ENCODE assay signal across 28 mouse cellular contexts in the genomic region with DNA sequence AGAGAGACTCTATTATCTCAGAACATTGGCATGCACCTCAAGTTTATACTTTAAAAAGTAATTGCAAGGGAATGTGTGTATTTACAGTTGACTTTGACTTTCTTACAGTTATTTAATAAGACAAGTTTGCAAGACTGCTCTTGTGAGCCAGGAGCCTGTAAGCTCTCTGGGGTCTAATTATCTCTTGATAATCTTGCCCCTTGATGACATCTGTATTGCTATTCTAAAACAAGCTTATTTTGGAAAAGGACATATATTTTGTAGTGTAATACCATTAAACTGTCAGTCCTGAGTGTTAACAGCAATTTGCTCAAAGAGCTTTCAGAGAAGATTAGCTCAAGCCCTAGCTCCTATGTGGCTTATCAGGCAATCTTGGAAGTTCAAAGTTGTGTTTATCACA.
DNase-seq lines count a peak whose midpoint lies in the region; ATAC-seq and TF ChIP-seq lines count a peak whose summit lies in the region.
"Had no signal": no experiment of that assay in that cellular context is flagged by ENCODE, and none has a peak within 500 bp of the region (broad histone marks: within the 10 kb centered on the region; RNA-seq: fewer than 3 reads in every experiment).

No protein-coding gene starts in this region.

- H3K4me1 ChIP-seq in embryonic facial prominence, embryonic 11.5 days (ENCODE audit: control insufficient read depth, insufficient read depth, low read length): no peaks in the 10 kb centered on the region
- no peaks in the 10 kb centered on the region for H3K4me1 ChIP-seq in embryonic facial prominence, embryonic 10.5 days
- H3K4me1 ChIP-seq in kidney, postnatal 0 days (replicated peaks; ENCODE audit: insufficient read depth, low read length): no peaks in the 10 kb centered on the region
- H3K4me1 ChIP-seq in embryonic facial prominence, embryonic 14.5 days (ENCODE audit: control insufficient read depth, insufficient read depth, low read length): no peaks in the 10 kb centered on the region
- no peaks in the 10 kb centered on the region for H3K4me1 ChIP-seq in forebrain, postnatal 0 days (ENCODE audit: insufficient read depth)
- no peaks in the 10 kb centered on the region for H3K4me1 ChIP-seq in stomach, postnatal 0 days (replicated peaks; ENCODE audit: control insufficient read depth, insufficient read depth)
- H3K4me1 ChIP-seq: embryonic facial prominence, embryonic 12.5 days; hindbrain, embryonic 10.5 days; intestine, embryonic 15.5 days; megakaryocyte, embryonic 14.5 days; midbrain, embryonic 13.5 days had no signal

- peak; percentile 15 for DNase-seq in embryonic facial prominence, embryonic 11.5 days (ENCODE audit: low spot score)
- no peak for DNase-seq in embryonic facial prominence, embryonic 10.5 days (ENCODE audit: low spot score)
- peak; percentile 58 for DNase-seq in kidney, postnatal 0 days (ENCODE audit: low spot score)
- DNase-seq in kidney, postnatal 4 days: no peak
- DNase-seq in embryonic facial prominence, embryonic 14.5 days (ENCODE audit: low spot score): peak; percentile 30
- DNase-seq in forebrain, postnatal 0 days: no peak
- no peak for DNase-seq in stomach, postnatal 0 days (ENCODE audit: low spot score)
- DNase-seq: adrenal gland, postnatal 25 days; cerebellum, adult 18-20 months; cerebellum, postnatal 10 days; gastrocnemius, postnatal 14 days; heart, postnatal 14 days; kidney, adult 2 months; layer of hippocampus, adult 9-11 months; lung, postnatal 4 days; right cerebral cortex, adult 18-20 months; spleen, adult 18-20 months; thymus, adult 18-20 months; thymus, postnatal 25 days had no signal

- TF ChIP-seq EP300 in stomach, postnatal 0 days (optimal IDR thresholded peaks at IDR 0.05): no peak

- no peak overlapping the region for H3K4me2 ChIP-seq in embryonic facial prominence, embryonic 11.5 days (ENCODE audit: low read depth, low read length)
- no peak overlapping the region for H3K4me2 ChIP-seq in kidney, postnatal 0 days (ENCODE audit: low read length)
- no peak overlapping the region for H3K4me2 ChIP-seq in embryonic facial prominence, embryonic 14.5 days (ENCODE audit: low read depth, low read length)
- H3K4me2 ChIP-seq in forebrain, postnatal 0 days (ENCODE audit: low read depth): no peak overlapping the region
- no peak overlapping the region for H3K4me2 ChIP-seq in stomach, postnatal 0 days (replicated peaks; ENCODE audit: low read depth)
- H3K4me2 ChIP-seq: embryonic facial prominence, embryonic 12.5 days; intestine, embryonic 15.5 days; liver, embryonic 11.5 days; midbrain, embryonic 13.5 days had no signal

- TF ChIP-seq CTCF in kidney, postnatal 0 days (IDR thresholded peaks at IDR 0.05; ENCODE audit: low read depth): no peak
- TF ChIP-seq CTCF in forebrain, postnatal 0 days (IDR thresholded peaks at IDR 0.05; ENCODE audit: low read depth): no peak
- no peak for TF ChIP-seq CTCF in stomach, postnatal 0 days (IDR thresholded peaks at IDR 0.05; ENCODE audit: low read depth)

- H3K9ac ChIP-seq in embryonic facial prominence, embryonic 11.5 days (replicated peaks; ENCODE audit: low read length): no peak overlapping the region
- H3K9ac ChIP-seq in kidney, postnatal 0 days (ENCODE audit: low read depth, low read length): no peak overlapping the region
- no peak overlapping the region for H3K9ac ChIP-seq in embryonic facial prominence, embryonic 14.5 days (ENCODE audit: low read depth, low read length)
- no peak overlapping the region for H3K9ac ChIP-seq in forebrain, postnatal 0 days
- H3K9ac ChIP-seq in stomach, postnatal 0 days (ENCODE audit: low read length): no peak overlapping the region
- H3K9ac ChIP-seq: embryonic facial prominence, embryonic 12.5 days; intestine, embryonic 15.5 days; midbrain, embryonic 13.5 days had no signal

- no peak overlapping the region for H3K27ac ChIP-seq in embryonic facial prominence, embryonic 11.5 days (replicated peaks; ENCODE audit: low read depth, low read length)
- H3K27ac ChIP-seq in embryonic facial prominence, embryonic 10.5 days (replicated peaks): no peak overlapping the region
- H3K27ac ChIP-seq in kidney, postnatal 0 days: no peak overlapping the region
- no peak overlapping the region for H3K27ac ChIP-seq in embryonic facial prominence, embryonic 14.5 days (replicated peaks; ENCODE audit: low read depth, low read length)
- H3K27ac ChIP-seq in forebrain, postnatal 0 days (ENCODE audit: low read depth, low read length): no peak overlapping the region
- no peak overlapping the region for H3K27ac ChIP-seq in stomach, postnatal 0 days (replicated peaks)
- H3K27ac ChIP-seq: embryonic facial prominence, embryonic 12.5 days; hindbrain, embryonic 10.5 days; hindbrain, postnatal 0 days; intestine, embryonic 15.5 days; midbrain, embryonic 13.5 days had no signal

- H3K36me3 ChIP-seq in embryonic facial prominence, embryonic 11.5 days (replicated peaks; ENCODE audit: control insufficient read depth, insufficient read depth, low read depth, low read length): no peaks in the 10 kb centered on the region
- H3K36me3 ChIP-seq in embryonic facial prominence, embryonic 10.5 days (replicated peaks): no peaks in the 10 kb centered on the region
- no peaks in the 10 kb centered on the region for H3K36me3 ChIP-seq in kidney, postnatal 0 days (ENCODE audit: insufficient read depth, low read length)
- no peaks in the 10 kb centered on the region for H3K36me3 ChIP-seq in embryonic facial prominence, embryonic 14.5 days (ENCODE audit: control insufficient read depth, insufficient read depth, low read length)
- no peaks in the 10 kb centered on the region for H3K36me3 ChIP-seq in forebrain, postnatal 0 days (ENCODE audit: insufficient read depth)
- H3K36me3 ChIP-seq in stomach, postnatal 0 days (ENCODE audit: control insufficient read depth, insufficient read depth, low read length): no peaks in the 10 kb centered on the region
- H3K36me3 ChIP-seq: embryonic facial prominence, embryonic 12.5 days; hindbrain, embryonic 10.5 days; intestine, embryonic 15.5 days; midbrain, embryonic 13.5 days had no signal

- no peaks in the 10 kb centered on the region for H3K9me3 ChIP-seq in embryonic facial prominence, embryonic 11.5 days (replicated peaks; ENCODE audit: control insufficient read depth, low read length)
- no peaks in the 10 kb centered on the region for H3K9me3 ChIP-seq in embryonic facial prominence, embryonic 10.5 days
- no peaks in the 10 kb centered on the region for H3K9me3 ChIP-seq in kidney, postnatal 0 days (replicated peaks; ENCODE audit: low read length)
- H3K9me3 ChIP-seq in embryonic facial prominence, embryonic 14.5 days (ENCODE audit: control insufficient read depth, low read length): no peaks in the 10 kb centered on the region
- no peaks in the 10 kb centered on the region for H3K9me3 ChIP-seq in forebrain, postnatal 0 days (ENCODE audit: low read length)
- H3K9me3 ChIP-seq in stomach, postnatal 0 days (ENCODE audit: control insufficient read depth, low read length): no peaks in the 10 kb centered on the region
- H3K9me3 ChIP-seq: embryonic facial prominence, embryonic 12.5 days; hindbrain, embryonic 10.5 days; intestine, embryonic 15.5 days; megakaryocyte, embryonic 14.5 days; midbrain, embryonic 13.5 days had no signal

- no peak for ATAC-seq in embryonic facial prominence, embryonic 11.5 days (replicated peaks; ENCODE audit: insufficient number of reproducible peaks, low FRiP score, low TSS enrichment, low read depth)
- no peak for ATAC-seq in kidney, postnatal 0 days (replicated peaks; ENCODE audit: low FRiP score, low read depth)
- ATAC-seq in embryonic facial prominence, embryonic 14.5 days (ENCODE audit: low read depth): no peak; the same call in 1 of the 2 replicates
- no peak for ATAC-seq in forebrain, postnatal 0 days
- ATAC-seq in stomach, postnatal 0 days (ENCODE audit: low FRiP score, low TSS enrichment): no peak
- ATAC-seq: forebrain, embryonic 16.5 days; hindbrain, postnatal 0 days; intestine, embryonic 15.5 days; midbrain, embryonic 13.5 days had no signal

- no peaks in the 10 kb centered on the region for H3K27me3 ChIP-seq in embryonic facial prominence, embryonic 11.5 days (ENCODE audit: control insufficient read depth, insufficient read depth, low read length)
- no peaks in the 10 kb centered on the region for H3K27me3 ChIP-seq in embryonic facial prominence, embryonic 10.5 days (replicated peaks; ENCODE audit: low read depth, poor library complexity, severe bottlenecking)
- H3K27me3 ChIP-seq in kidney, postnatal 0 days (ENCODE audit: insufficient read depth, low read length): no peaks in the 10 kb centered on the region
- H3K27me3 ChIP-seq in embryonic facial prominence, embryonic 14.5 days (replicated peaks; ENCODE audit: control insufficient read depth, insufficient read depth, low read length): no peaks in the 10 kb centered on the region
- no peaks in the 10 kb centered on the region for H3K27me3 ChIP-seq in forebrain, postnatal 0 days (ENCODE audit: insufficient read depth, low read length)
- H3K27me3 ChIP-seq in stomach, postnatal 0 days (ENCODE audit: control insufficient read depth, insufficient read depth, low read length): no peaks in the 10 kb centered on the region
- H3K27me3 ChIP-seq: embryonic facial prominence, embryonic 12.5 days; intestine, embryonic 15.5 days; megakaryocyte, embryonic 14.5 days; midbrain, embryonic 13.5 days had no signal

- no peak overlapping the region for H3K4me3 ChIP-seq in embryonic facial prominence, embryonic 11.5 days (ENCODE audit: low read depth, low read length)
- H3K4me3 ChIP-seq in embryonic facial prominence, embryonic 10.5 days: no peak overlapping the region
- H3K4me3 ChIP-seq in kidney, postnatal 0 days (replicated peaks; ENCODE audit: low read depth, low read length): no peak overlapping the region
- H3K4me3 ChIP-seq in embryonic facial prominence, embryonic 14.5 days (ENCODE audit: low read depth, low read length): no peak overlapping the region
- H3K4me3 ChIP-seq in forebrain, postnatal 0 days (ENCODE audit: low read depth, low read length): no peak overlapping the region
- no peak overlapping the region for H3K4me3 ChIP-seq in stomach, postnatal 0 days (ENCODE audit: low read depth, low read length)
- H3K4me3 ChIP-seq: embryonic facial prominence, embryonic 12.5 days; erythroblast, embryonic 14.5 days; hindbrain, embryonic 10.5 days; intestine, embryonic 15.5 days; megakaryocyte, embryonic 14.5 days; midbrain, embryonic 13.5 days had no signal

Comparison
In these comparisons a context has a peak if more than half of its experiments do, and no peak if none do; other contexts are left out.
1. DNase-seq: peak in embryonic facial prominence, embryonic 11.5 days (single experiment), kidney, postnatal 0 days (single experiment) and embryonic facial prominence, embryonic 14.5 days (single experiment); none in embryonic facial prominence, embryonic 10.5 days (single experiment), kidney, postnatal 4 days (0 of 2), forebrain, postnatal 0 days (single experiment) and stomach, postnatal 0 days (single experiment).